Mouse (Mus musculus) heart, adult 8-10 months (tissue): Measurements from ENCODE around the gene 1700019A02Rik. TPM values are rescaled to one million over a fixed set of nuclear protein-coding genes. Genes with fewer than 3 reads are reported as not detected.

Experiments used
- DNase-seq: peaks from one replicate; pipeline ENCODE4 v3.0.0; 2022; ENCODE audit warnings: low spot score
- total RNA-seq, 4 experiments: library from RNA; stranded (reverse); gene quantifications; 2 replicates each; pipeline ENCODE4 v1.2.4; 2022

The 1700019A02Rik gene
- total RNA-seq, result not detected

DNA sequence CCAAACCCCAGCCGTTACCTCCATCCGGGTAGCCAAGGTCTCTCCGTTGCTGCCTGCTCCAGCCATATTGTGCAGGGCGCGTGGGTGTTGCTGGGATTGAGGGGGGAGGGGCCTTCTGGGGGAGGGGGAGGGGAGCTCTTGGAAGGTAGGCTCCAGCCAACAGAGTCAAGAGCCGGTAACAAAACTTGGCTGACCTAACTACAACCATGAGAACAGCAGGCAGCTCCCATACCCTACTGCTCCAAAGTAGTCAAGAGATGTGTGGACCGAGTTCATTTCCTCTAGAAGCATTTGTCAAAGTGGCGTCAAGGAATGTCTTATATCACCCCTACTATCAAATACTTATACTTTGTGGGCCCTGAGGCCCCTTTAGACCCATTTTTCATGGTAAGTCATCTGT is at the start of gene 1700019A02Rik:
Gene 1700019A02Rik (minus strand): TSS at position 101 of the 400 bp plus-strand sequence.
- no peak for DNase-seq

DNA sequence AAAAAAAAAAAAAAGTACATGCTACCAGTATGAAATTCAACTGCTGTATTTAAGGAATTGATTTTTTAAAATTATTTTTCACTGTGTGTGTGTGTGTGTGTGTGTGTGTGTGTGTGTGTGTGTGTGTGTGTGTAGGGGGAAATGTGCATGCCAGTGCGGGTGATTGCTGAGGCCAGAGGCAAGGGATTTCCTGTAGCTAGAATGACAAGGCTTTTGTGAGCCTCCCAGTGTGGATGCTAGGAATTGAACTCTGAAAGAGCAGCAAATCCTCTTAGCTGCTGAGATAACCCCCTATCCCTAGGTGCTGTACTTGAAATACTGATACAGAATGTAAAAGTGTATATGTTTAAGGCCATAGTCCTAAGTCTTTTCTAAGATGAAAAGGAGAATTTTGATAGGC is 38.6 kb upstream of the 1700019A02Rik start:
- DNase-seq, result no peak

DNA sequence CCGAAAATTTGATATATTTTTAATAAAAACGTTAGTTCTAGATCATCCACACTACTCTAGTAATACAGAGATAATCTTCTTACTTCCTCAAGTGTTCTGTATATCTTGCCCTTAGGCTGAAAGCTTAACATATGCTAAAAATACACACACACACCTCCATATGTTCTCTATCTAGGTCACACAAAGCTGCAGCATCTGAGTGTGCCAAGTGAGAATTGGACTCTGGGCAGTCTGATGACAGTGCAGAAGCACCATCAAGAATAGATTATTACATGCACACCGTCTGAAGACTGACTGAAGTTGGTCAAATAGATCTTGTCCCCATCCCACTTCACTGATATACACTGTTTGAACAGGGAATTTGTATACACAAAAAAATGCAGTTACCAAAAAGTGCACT is 38.2 kb upstream of the 1700019A02Rik start:
- DNase-seq, result peak; percentile 4

DNA sequence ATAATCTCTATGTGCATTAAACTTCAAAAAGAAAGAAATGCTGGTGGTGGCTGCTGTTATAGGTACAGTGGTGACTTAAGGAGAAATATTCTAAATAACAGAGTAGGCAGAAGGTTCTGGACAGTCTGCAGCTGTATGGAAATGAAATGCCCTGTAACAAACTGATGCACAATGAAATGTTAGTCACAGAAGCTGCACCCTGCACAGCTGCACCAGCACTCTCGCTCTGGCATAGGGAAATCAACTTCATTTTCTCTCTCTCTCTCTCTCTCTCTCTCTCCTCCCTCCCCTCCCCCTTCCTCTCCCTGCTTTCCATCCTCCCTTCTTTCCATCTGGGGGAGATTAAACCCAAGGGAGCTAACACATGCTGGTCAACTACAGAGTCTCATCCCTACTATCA is 37.3 kb upstream of the 1700019A02Rik start:
- DNase-seq, result no peak

DNA sequence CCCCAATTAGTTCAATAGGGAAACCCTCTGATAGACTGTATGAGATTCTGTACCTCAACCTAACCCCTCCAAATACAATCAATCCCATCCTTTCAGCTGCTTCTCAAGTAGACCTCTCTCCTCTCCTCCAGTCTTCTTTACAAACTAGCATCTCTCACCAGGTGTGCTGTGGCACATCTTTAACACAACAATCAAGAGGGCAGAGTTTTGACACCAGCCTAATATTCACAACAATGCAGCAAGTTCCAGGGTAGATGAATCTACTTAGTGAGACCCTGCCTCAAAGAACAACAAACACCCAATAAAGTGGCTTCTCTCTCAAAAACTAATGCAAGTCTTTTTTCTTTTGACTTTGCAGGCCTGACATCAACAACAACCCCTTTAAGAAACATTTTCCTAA is 22.7 kb upstream of the 1700019A02Rik start:
- no peak for DNase-seq

DNA sequence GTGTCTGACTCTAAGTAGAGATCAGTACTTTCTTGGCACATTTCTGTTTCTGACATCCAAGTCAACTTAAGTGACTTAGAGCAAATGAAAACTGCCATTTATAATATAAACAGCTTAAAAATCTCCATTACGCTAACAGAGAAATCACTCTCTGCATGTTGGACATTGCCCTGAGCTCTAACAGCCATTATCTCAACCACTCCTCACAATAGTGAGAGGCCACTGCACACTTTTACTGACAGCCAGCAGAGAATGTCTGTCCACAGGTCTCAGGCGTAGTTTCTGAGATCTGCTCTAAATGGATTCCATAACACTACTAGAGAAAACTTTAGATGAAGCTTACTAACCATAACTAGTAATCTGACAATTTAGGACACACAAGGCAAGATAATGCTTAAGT is 16.5 kb upstream of the 1700019A02Rik start:
- DNase-seq, result no peak

DNA sequence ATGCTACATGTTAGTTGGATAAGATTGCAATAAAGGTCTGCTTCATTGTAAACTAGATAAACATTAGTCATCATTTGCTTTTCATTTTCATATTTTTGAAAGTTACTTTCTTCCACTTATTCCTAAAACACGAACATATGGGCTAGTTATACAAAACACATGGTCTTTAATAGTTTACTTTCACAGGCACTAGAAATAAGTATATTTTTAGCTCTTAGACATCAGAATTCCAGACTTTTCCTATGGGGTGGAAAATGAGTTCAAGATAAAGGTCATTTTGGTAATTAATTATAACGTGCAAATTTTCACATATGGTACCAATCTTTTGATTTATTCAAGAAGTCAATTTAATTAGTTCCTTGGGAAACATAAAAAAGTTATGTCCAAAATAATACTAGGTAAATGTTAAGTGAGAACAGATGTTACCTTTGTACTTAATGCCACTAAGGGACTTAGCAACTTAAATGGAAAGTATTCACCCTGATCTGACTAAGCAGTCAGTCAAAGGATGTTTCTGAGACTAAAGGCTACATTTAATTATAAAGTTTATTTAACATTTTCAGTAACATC is 14.3 kb upstream of the 1700019A02Rik start:
- no peak for DNase-seq

DNA sequence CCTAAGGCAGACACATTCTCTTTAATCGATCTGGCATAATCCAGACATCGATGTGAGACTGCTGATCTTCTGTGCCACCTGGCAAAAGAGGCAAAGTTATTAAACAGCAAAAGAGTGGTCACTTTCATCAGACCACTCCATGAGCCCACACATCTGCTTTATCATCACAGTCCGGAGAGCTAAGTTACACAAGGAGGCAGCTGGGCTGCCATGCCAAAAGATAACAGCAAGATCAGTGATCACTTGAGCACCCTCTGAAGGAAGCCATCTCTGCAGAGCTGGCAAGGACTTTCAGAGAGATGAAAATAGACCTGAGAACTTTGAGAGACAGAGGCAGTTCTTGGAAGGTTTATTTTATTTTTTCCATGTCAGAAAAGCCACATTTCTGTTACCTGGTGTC is 7.1 kb upstream of the 1700019A02Rik start:
- DNase-seq, result no peak

DNA sequence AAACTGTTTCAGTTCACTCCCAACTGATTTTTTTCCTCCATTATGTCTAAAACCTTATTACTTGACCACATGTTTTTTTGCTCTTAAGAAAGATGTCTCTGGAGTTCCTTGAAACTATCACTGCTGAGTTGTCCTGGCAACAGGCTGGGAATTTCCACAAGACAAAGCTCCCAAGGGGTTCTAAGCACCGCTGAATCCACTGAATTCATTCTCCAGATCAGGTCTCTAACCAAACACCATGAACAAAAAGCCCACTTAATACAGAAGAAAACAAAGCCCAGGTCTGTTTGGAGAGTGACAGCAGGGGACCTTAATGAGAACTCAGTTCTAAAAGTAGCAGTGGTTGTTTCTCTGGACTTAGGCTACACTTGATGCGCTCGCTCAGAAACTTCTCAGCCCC is 3.8 kb upstream of the 1700019A02Rik start:
- no peak for DNase-seq

DNA sequence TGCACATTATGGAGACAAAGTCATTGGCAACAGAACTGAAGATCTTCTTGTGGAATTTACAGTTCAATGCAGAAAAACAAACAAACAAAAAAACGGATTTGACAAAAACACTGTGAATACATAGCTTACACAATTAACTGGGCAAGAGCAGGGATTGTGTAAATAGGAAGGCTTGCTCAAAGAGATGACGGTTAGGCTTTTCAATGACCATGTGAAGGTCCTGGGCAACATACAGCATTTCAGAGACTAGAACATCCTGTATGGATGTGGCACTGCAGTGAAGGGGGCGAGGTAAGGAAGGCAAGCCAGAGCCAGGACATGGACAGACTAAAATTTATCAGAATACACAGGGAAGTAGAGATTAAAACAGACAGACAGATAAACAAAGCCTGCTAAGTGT is 2.2 kb upstream of the 1700019A02Rik start:
- no peak for DNase-seq

DNA sequence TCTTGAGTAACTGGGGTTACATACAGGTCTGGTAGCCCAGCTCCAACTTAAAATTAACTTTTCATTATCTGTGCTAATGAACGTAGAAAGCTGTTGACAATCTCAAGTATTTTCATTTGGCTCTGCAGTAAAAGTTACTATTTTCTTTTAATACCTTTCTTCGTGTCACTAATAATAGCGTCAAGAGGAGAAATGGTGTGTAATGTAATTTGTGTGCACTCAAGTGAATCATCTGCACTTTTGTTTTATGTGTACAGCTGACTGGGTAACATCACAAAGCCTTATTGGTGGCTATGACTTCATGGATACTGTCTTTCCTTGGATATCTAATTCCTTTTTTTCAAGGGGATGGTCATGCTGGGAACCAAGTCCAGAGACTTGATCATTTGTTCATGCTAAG is 1.1 kb downstream of the 1700019A02Rik start:
- no peak for DNase-seq

DNA sequence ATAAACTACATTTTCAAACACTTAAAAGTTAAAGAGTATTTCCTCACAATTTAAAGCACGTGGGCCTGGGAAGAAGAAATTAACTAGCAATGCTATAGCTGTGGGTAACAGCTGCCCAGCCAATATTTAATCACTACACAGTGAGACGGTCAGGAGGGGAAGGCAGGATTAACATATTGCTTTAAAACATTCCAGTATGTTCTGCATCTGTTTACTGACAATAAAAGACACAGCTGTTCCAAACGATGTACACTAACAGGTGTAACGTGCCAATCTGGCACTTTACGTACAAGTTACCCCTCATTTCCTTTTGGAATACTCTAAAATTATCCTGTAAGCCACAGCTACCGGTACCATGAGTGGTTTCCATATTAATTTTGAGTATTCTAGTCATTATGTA is 29.7 kb downstream of the 1700019A02Rik start:
- no peak for DNase-seq

DNA sequence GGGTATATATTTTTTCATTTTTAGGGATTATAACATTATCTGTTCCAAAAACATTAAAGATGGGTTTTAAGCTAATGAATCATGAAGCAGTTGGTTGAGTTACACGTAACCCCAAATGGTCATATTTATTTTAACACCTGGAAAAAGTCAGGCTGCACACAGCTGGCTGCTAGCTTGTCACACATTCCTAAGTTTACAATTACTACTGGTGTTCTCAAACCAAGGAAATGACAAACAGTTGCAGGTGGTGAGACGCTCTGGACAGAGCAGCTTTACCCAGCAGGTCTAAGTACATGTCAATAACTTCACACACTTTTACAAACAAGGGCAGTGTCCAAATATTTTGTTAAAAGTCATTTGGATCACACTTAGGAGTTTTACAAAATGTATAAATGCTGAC is 64.4 kb downstream of the 1700019A02Rik start:
- no peak for DNase-seq

DNA sequence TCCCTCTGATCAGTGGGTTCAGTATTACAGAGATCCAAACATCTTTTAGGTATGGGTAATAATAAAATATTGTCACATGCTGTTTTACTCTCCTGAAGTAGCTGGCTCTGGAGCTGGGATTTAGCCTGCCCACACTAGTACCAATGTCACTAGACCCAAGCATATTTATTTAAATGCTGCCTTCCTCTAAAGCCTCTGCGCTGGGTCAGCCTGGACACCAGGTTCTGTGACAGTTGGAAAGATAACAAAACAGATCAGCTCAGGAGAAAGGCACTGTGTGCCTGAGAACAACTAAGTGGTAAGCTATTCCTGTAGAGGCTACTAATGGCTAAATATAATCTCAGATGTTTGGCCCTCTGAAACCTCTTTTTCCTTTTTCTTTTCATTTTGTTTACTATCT is 76.9 kb downstream of the 1700019A02Rik start:
- peak; percentile 19 for DNase-seq

Other genes starting within 250 kb of the 1700019A02Rik start
- gene 1700019D03Rik, start 167.5 kb downstream of the 1700019A02Rik start, total RNA-seq, result 1 to 10 TPM in 2 of 4 experiments, under 1 TPM in 2; 0.84 to 2.3 (median 0.94) TPM
- 1 to 10 TPM in 2 of 4 experiments, under 1 TPM in 2; 0.14 to 1.1 (median 0.64) TPM for gene Mstn, start 126.0 kb downstream of the 1700019A02Rik start, total RNA-seq
- gene Pms1, start 109.4 kb upstream of the 1700019A02Rik start, total RNA-seq, result 10 to 100 TPM; 10.8 to 16.2 (median 13.2) TPM
- 10 to 100 TPM; 11.6 to 16.9 (median 16.3) TPM for gene Ormdl1, start 109.5 kb upstream of the 1700019A02Rik start, total RNA-seq
- gene Gm28778, start 109.5 kb upstream of the 1700019A02Rik start, total RNA-seq, result 1 to 10 TPM in 2 of 4 experiments, under 1 TPM in 2; 0.37 to 5.1 (median 1.0) TPM
- 10 to 100 TPM; 51.9 to 59.8 (median 57.0) TPM for gene Osgepl1, start 126.0 kb upstream of the 1700019A02Rik start, total RNA-seq
- gene Asdurf, start 165.0 kb upstream of the 1700019A02Rik start, total RNA-seq, result 1 to 10 TPM in 3 of 4 experiments, not detected in 1; 1.3 to 9.5 (median 3.5) TPM
- under 1 TPM in 1 of 4 experiments, not detected in 3; 0.25 TPM for gene Gm28551, start 165.0 kb upstream of the 1700019A02Rik start, total RNA-seq
- 10 to 100 TPM; 52.9 to 61.2 (median 57.3) TPM for gene Asnsd1, start 165.1 kb upstream of the 1700019A02Rik start, total RNA-seq